Mouse (Mus musculus): ENCODE data around the gene Bpifb4.

DNA sequence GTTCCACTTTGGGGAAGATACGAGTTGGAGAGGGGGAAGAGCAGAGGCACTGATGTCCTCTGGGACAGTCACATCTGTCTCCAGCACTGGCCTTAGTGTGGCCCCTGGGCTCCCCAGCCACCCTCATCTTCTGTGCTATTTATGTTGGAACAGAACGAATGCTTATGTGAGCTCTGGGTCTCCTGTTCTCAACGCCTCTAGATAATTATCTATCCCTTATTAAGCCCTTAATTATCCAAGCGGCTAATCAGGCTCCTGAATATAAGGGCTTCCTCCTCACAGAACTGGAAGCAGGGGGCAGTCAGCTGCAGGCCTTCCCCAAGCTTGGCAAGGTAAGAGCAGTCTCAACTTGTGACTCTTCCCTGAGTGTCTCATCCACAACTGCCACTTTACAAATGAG is 37.9 kb upstream of the Bpifb4 start, which contains the start of gene Bpifb6:
- TF ChIP-seq EP300 (IDR thresholded peaks at IDR 0.05; ENCODE audit: insufficient read depth, low read depth, low read length) (no peak), POLR2A (IDR thresholded peaks at IDR 0.05; ENCODE audit: insufficient read depth, low read length) (no peak), CTCF (IDR thresholded peaks at IDR 0.05; ENCODE audit: low read depth, low read length) (no peak)
